Mouse (Mus musculus): ENCODE data around the gene Tra2a. TPM values are rescaled to one million over a fixed set of nuclear protein-coding genes. Genes with fewer than 3 reads are reported as not detected.

The Tra2a gene
- total RNA-seq, 4 experiments from 2014 or later = 55.9 to 86.1 (median 66.6) TPM

- DNase-seq = no peak
Observed at GRCm38 (mm10) chr6:49209881-49210854, 53.7 kb downstream of the Tra2a start.

- DNase-seq = no peak
Observed at GRCm38 (mm10) chr6:49208935-49209334, 54.9 kb downstream of the Tra2a start.

GRCm38 (mm10) chr6:49208297-49208930, 55.4 kb downstream of the Tra2a start:
- no peak for DNase-seq

GRCm38 (mm10) chr6:49206416-49206815, 57.4 kb downstream of the Tra2a start:
- DNase-seq = no peak

GRCm38 (mm10) chr6:49195188-49195587, 68.6 kb downstream of the Tra2a start:
- DNase-seq = no peak

- no peak for DNase-seq
Observed at GRCm38 (mm10) chr6:49194536-49194935, 69.3 kb downstream of the Tra2a start.

Other genes with a start within 250 kb of the Tra2a start
- gene Gpnmb, start 227.5 kb downstream of the Tra2a start, total RNA-seq (2022) = 10 to 100 TPM in 2 of 4 experiments, 1 to 10 TPM in 2; 2.0 to 60.7 (median 23.2) TPM
- gene Malsu1, start 190.2 kb downstream of the Tra2a start, total RNA-seq (2022) = 10 to 100 TPM; 34.6 to 53.2 (median 41.2) TPM
- gene Igf2bp3, start 49.1 kb downstream of the Tra2a start, total RNA-seq (2022) = under 1 TPM in 2 of 4 experiments, not detected in 2; 0.05 to 0.12 TPM
- gene Ccdc126, start 55.2 kb upstream of the Tra2a start, total RNA-seq (2022) = 10 to 100 TPM; 15.8 to 21.2 (median 18.8) TPM
- 1 to 10 TPM; 1.4 to 3.5 (median 2.4) TPM for gene Fam221a, start 103.7 kb upstream of the Tra2a start, total RNA-seq (2022)
- gene Stk31, start 131.6 kb upstream of the Tra2a start, total RNA-seq (2022) = under 1 TPM; 0.18 to 0.54 (median 0.27) TPM